Mouse (Mus musculus) effector memory CD4-positive, alpha-beta T cell, adult 5 months (primary cell): ENCODE results near the gene 2310007B03Rik. TPM values are rescaled to one million over a fixed set of nuclear protein-coding genes. Genes with fewer than 3 reads are reported as not detected.

ENCODE experiments used
- polyA plus RNA-seq: library from polyadenylated mRNA; unstranded; fragments of 100-300 nt; shearing (Covaris generic); gene quantifications from one replicate; pipeline ENCODE4 v1.2.1, GENCODE M21; 2017

Gene 2310007B03Rik
- not detected for polyA plus RNA-seq

GRCm38 (mm10) chr1:93160501-93161133, at the start of gene 2310007B03Rik:
TSS of gene 2310007B03Rik (minus strand) at chr1:93160948.

GRCm38 (mm10) chr1:93168295-93168775, 7.6 kb upstream of the 2310007B03Rik start, which contains the start of gene Crocc2:
TSS of gene Crocc2 (plus strand) at chr1:93168725.

GRCm38 (mm10) chr1:93135036-93135526, 25.7 kb downstream of the 2310007B03Rik start, which contains the start of gene Agxt:
TSS of gene Agxt (plus strand) at chr1:93135240.

GRCm38 (mm10) chr1:93101571-93102061, 59.1 kb downstream of the 2310007B03Rik start, which contains the start of gene Kif1a:
TSS of gene Kif1a (minus strand) at chr1:93101951.

Other genes with a start within 250 kb of the 2310007B03Rik start
- 7.4 TPM for gene Capn10, start 226.6 kb downstream of the 2310007B03Rik start, polyA plus RNA-seq
- 0.57 TPM for gene Gpr35, start 210.1 kb downstream of the 2310007B03Rik start, polyA plus RNA-seq
- gene Aqp12, start 154.6 kb downstream of the 2310007B03Rik start, polyA plus RNA-seq = not detected
- not detected for gene Kif1a, start 59.0 kb downstream of the 2310007B03Rik start, polyA plus RNA-seq
- not detected for gene Agxt, start 25.7 kb downstream of the 2310007B03Rik start, polyA plus RNA-seq
- 0.05 TPM for gene Crocc2, start 7.8 kb upstream of the 2310007B03Rik start, polyA plus RNA-seq
- gene Sned1, start 74.9 kb upstream of the 2310007B03Rik start, polyA plus RNA-seq = not detected
- 4.8 TPM for gene Mterf4, start 145.0 kb upstream of the 2310007B03Rik start, polyA plus RNA-seq
- gene Ppp1r7, start 181.9 kb upstream of the 2310007B03Rik start, polyA plus RNA-seq = 39.8 TPM
- gene Pask, start 182.5 kb upstream of the 2310007B03Rik start, polyA plus RNA-seq = 0.56 TPM
- not detected for gene Ano7, start 213.0 kb upstream of the 2310007B03Rik start, polyA plus RNA-seq